Mouse (Mus musculus): ENCODE results near the gene Gfm1.

Gfm1 gene

DNA sequence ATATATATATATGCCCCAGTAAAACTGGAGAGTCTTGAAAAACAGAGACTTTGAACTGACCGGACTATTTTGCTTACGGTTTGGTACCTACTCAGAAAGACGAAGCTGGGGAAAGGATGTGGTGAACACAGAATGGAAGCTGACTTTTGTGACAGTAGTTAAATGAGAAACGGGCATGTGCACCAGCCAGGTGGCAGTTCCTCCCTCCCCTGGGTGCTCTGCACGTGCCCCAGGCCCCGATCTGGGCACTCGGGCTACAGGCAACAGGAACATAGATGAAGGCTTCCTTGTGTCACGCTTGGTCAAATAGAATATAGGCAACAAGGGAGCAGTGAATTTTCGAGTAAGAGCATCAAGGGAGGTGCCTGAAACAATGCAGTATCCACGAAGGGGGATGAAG is 66.4 kb downstream of the Gfm1 start:
- no peak for DNase-seq (ENCODE audit: low spot score in 2 of 2)

DNA sequence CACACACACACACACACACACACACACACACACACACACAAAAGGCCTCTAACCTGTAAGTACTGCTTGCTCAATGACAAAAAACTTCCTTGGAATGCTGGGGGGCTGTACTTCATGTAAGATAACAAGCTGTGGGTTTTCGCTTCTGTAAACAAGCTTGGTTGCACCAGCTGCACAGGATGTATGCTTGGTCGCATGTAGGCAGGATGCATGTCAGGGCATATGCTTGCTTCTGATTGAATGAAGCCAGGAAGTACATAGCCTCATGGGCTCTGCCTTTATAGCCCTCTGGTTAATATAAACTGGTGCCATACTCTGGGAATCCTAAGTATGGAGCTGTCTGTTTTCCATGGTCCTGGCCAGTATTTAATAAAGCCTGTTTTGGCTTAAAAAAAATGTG is 68.1 kb downstream of the Gfm1 start:
- no peak for DNase-seq (ENCODE audit: low spot score in 2 of 2)

DNA sequence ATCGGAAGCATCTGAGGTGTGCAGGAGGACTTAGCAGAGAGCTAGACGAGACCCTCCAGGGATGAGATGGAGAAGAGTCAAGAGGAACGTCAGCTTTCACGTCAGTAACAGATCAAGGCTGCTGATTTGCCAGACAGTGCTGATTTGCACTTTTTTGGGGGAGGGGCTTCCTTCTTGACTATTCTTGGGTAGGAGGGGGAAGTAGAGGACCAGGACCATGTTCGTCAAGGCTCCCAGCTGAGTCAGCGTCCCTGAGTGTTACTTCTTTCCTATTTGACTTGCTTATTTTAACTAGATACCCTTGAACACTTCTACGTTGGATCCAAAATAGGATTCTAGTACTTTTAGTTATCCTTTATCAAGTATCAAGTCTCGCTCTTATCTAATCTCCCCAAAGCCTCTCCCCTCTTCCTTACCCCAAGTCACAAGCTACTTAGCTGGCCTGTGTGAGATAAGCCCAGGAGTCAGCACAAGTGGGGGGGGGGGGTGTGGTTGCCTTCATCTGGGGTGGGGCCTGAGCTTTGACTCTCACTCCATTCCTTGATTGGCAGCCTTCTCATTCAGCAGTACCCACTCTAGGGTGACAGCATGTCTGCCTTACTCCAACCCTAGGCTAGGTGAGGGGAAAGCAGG is 69.0 kb downstream of the Gfm1 start:
- DNase-seq (ENCODE audit: low spot score in 2 of 2), result no peak

DNA sequence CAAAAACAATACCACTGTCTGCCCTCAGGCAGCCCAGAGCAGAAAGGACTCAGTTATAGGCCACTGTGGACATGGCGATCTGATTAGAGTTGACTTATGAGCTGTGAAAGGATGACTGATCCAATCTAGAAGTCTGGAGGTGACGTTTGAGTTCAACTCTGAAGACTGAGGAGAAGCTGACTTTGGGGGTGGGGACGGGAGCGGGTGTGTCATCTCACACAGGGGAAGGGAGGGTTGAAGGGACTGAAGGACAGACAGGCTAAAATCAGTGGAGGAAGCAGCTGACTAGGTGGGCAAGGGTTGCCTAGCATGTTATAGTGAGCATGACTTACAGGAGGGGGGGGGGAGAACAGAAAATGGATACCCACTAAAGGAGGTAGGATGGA is 69.5 kb downstream of the Gfm1 start:
- DNase-seq (ENCODE audit: low spot score in 2 of 2), result no peak

DNA sequence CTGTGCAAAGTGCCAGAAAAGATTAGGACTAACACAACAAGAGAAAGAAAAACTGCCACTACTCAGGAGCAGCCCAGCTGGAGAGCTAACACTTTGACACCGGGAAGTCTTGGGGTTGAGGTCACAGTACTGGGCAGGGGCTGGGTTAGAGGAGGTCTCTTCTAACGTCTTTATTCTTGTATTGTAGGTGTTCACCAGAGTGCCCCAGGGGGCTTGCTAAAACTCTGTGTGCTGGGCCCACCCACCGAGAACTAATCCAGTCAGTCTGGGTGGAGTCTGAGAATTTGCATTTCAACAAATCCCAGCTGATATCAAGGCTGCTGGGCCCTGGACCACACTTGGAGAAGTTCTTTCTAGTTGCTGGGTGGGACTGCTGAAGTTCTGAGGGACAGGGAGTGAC is 74.0 kb downstream of the Gfm1 start:
- no peak for DNase-seq (ENCODE audit: low spot score in 2 of 2)

DNA sequence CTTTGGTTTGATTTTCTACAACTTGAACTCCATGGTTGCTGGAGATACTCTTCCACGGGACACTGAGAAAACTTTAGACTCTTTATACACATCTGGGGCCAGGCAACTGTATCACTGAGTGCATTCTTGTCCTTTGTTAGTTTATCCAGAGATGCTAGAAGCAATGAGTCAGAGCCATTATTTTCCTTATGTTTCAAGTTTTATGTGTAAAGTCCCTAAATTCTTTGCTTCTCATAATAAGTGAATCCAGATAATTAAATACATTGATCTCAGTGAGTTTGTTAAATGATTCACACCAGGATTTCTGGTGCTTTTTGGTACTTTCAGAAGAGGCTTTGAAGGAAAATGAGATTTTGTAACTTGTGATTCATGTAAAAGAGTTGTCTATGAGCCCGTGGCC is 75.4 kb downstream of the Gfm1 start:
- DNase-seq (ENCODE audit: low spot score in 2 of 2), result no peak

DNA sequence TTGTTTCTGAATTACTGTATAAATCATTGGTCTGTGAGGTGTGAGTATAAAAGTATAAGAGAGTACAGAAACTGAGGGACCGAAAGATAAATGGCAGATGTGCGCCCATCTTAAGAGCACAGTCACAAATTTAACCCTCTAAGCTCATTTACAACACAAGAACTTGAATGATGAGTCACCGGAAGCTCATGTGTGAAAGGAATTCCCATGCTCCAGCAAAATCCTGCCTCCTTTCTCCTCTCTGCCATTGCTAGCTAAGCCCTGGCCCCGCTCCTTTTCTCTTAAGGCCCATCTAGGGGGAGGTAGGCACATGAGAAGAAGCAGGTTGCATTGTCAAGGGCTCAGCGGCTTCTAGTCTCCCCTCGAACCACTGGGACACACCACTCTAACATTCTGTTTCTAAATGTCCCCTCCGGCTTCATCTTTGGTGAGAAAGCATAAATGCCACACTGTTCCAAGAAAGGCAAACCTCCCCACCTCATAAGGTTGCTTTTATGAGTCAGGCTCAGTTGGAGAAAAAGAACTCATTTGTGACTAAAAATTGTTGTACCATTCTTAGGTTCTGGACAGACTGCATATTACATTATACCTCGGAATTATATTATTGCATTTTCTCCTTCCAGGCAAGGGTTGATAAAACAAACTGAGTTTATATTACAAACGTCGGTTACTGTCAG is 78.5 kb downstream of the Gfm1 start:
- no peak for DNase-seq (ENCODE audit: low spot score in 2 of 2)

DNA sequence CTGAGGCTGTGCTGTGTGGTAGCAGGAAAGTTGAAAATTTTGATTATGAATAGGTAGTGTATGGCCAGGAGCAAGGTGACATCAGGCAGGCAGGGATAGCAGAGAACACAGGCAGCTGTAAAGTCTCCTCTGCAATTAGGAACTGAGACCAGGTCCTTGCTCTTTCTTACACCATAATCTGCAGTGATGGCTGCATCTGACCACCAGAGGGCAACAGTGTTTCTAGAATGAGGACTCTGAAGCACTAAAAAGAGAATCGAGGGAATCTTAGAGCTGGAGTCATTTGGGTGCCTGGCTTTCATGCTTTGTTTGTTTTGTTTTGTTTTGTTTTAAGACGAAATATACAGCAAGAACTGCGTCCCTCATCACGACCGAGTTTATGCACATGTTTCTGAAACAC is 82.9 kb downstream of the Gfm1 start:
- peak; percentile 54 to 76 for DNase-seq (ENCODE audit: low spot score in 2 of 2)

DNA sequence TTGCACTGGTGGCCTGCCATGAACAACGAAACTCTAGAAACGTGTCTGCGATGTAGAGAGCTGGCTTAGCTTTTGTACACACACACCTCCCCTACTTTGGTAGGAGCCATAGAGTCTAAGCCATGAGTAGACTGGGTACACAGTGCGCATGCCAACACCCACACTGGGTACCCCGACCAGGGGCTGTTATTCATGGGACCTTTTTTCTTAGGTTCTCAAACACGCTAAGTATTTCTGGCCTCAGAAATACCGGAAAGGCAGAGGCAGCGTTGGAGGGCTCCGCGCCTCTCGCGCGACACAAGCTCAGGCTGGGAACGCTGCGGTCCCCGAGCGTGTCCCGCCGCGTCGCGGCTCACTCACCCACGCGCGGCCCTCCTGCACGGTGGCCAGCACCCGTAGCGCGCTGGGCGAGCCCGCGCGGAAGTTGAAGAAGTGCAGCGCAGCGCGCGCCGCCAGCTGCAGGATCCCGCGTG is 84.9 kb downstream of the Gfm1 start:
- DNase-seq (ENCODE audit: low spot score in 2 of 2), result peak in 1 of 2 experiments; percentile 3

DNA sequence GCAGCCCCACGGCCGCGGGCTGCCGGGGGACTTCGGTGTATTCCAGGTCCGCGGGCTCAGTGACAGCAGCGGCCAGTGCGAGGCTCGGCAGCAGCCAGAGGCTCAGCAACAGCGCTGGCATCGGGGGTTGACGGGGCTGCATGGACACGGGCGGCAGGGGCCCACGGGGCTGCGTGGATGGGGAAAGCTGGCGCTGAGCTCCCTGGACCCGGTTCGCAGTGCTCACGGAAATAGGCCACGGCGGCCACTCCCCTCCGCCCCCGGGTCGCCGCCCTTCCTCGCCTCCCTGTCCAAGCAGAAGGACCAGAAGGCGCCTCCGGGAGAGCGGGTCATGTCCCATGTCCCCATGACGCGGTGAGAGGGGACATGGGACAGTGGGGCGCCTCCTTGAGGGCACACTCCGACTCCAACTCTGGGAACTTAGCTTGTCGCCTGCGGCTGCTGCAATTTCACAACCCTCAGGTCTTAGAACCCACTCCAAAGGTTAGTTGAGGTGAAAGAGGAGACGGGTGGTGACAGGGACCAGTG is 85.4 kb downstream of the Gfm1 start, which contains the start of gene Rarres1:
TSS of gene Rarres1 (minus strand) at position 250 of the 528 bp plus-strand sequence.
- DNase-seq (ENCODE audit: low spot score in 2 of 2), result peak in 1 of 2 experiments; percentile 6

DNA sequence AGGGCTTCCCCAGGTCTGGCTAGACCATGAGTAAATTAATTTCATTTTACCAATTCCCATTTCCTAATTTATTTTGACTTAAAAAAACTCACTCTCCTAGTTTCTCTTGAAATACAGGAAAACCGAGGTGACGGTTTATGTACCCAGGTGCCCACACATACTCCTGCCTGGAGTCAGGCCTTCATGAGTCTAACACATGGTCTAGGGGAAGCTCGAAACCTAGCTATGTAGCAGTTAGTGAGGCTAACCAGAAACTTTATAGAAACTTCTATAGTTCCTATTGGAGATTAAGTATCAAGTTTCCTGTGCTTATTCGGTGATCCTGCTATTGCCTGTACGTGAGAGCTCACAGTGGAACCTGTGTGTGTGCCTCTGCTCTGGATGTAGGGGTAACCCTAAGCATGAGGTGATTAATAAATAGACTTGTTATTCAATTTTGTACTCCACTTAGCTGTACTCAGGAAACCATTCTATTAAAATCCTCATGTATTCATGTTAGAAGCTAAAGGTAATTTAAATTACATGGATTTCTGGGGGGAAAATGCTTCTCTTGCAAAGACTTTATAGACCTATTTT is 90.8 kb downstream of the Gfm1 start:
- no peak for DNase-seq (ENCODE audit: low spot score in 2 of 2)

DNA sequence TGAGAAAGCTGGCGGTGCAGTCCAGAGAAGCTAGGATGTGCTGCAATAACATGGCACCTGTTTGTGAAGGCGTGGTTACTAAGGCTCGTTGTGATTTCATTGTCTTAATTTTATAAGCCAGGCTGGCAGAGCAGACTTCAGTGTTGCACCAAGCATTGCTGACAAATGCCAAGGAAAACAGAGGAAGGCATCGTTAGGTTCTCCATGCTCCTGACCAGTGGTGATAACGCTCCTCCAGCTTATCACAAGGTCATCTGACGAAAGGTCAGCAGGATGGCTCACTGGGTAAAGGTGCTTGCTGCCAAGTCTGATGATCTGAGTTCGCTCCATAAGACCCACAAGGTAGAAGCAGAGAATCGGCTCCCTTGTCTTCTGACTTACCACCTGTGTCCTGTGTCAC is 92.8 kb downstream of the Gfm1 start:
- DNase-seq (ENCODE audit: low spot score in 2 of 2), result no peak

DNA sequence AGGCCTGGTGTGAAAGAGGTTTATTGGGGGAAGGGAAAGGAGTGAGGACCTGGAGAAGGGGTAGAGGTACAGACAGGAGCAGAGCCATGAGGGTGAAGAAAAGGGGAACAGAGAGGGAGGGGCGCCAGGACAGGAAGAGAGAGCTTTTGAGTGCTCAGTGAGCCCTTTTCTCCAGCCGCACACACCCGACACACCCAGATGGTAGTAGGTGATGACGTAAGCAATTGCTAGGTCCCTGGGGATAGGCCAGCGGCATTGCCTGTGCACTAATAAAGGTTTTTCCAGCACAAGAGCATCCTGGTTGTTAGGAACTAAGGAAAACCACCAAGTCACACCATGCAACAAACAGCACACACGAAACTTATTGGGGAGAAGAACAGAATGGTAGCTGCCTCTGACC is 94.9 kb downstream of the Gfm1 start:
- no peak for DNase-seq (ENCODE audit: low spot score in 2 of 2)

All from urinary bladder, postnatal 36 days (tissue).